In genomic region chr1:159406781-159407180, GRCm38 (mm10) we compare ENCODE assay signal across 16 mouse cellular contexts.
"Had no signal": no experiment of that assay in that cellular context is flagged by ENCODE, and none has a peak within 500 bp of the region (broad histone marks: within the 10 kb centered on the region; RNA-seq: fewer than 3 reads in every experiment).

No protein-coding gene starts in this region.

- H3K4me3 ChIP-seq: neural tube, embryonic 13.5 days; neural tube, embryonic 15.5 days; stomach, embryonic 15.5 days had no signal

- H3K27me3 ChIP-seq: neural tube, embryonic 13.5 days; neural tube, embryonic 15.5 days; stomach, embryonic 15.5 days had no signal

- H3K4me2 ChIP-seq: neural tube, embryonic 13.5 days; neural tube, embryonic 15.5 days; stomach, embryonic 15.5 days had no signal

- H3K36me3 ChIP-seq: neural tube, embryonic 13.5 days; neural tube, embryonic 15.5 days; stomach, embryonic 15.5 days had no signal

- H3K4me1 ChIP-seq: neural tube, embryonic 13.5 days; neural tube, embryonic 15.5 days; stomach, embryonic 15.5 days had no signal

- DNase-seq: retina, postnatal 1 day; right cerebral cortex, adult 18-20 months; right cerebral cortex, postnatal 14 days; right cerebral cortex, postnatal 25 days; right cerebral cortex, postnatal 4 days; spleen, adult 18-20 months; thymus, adult 18-20 months; thymus, adult 2 months; thymus, postnatal 14 days; thymus, postnatal 25 days; thymus, postnatal 36 days; thymus, postnatal 4 days had no signal

- H3K27ac ChIP-seq: neural tube, embryonic 13.5 days; neural tube, embryonic 15.5 days; stomach, embryonic 15.5 days; stomach, postnatal 0 days had no signal
